Mouse (Mus musculus): ENCODE data around the gene Slc16a5. TPM values are rescaled to one million over a fixed set of nuclear protein-coding genes. Genes with fewer than 3 reads are reported as not detected.

Gene Slc16a5
- polyA plus RNA-seq, 1 experiment: 31.1 TPM

GRCm38 (mm10) chr11:115509773-115510506 lies 47.7 kb downstream of the Slc16a5 start:
- WGBS: 65% methylated on average over 6 of the region's 6 CpGs
- H3K4me1 ChIP-seq (ENCODE audit: control insufficient read depth, insufficient read depth, low read length): peaks cover 3% of the 10 kb centered on the region

GRCm38 (mm10) chr11:115510507-115510888 lies 48.2 kb downstream of the Slc16a5 start:
- WGBS: 90% methylated on average over 5 of the region's 5 CpGs

More at GRCm38 (mm10) chr11:115509773-115510506, 47.7 kb downstream of the Slc16a5 start:
- Histone ChIP-seq H3K36me3 (ENCODE audit: control insufficient read depth, insufficient read depth, low read length) (no peaks in the 10 kb centered on the region), H3K4me3 (ENCODE audit: insufficient read depth, low read depth, low read length) (no peak overlapping the region), H3K27me3 (replicated peaks; ENCODE audit: control insufficient read depth, insufficient read depth, low read length) (no peaks in the 10 kb centered on the region), H3K27ac (ENCODE audit: insufficient read depth, low read depth, low read length) (no peak overlapping the region)
- TF ChIP-seq POLR2A (IDR thresholded peaks at IDR 0.05; ENCODE audit: low read depth, low read length): no peak
- no peak for TF ChIP-seq CTCF (conservative IDR thresholded peaks at IDR 0.05; ENCODE audit: insufficient read depth, insufficient read length, low read depth, low read length)
- no peak for DNase-seq

GRCm38 (mm10) chr11:115511121-115511520 lies 48.8 kb downstream of the Slc16a5 start:
- WGBS: 100% methylated on average over 2 of the region's 2 CpGs
- H3K27ac ChIP-seq (ENCODE audit: insufficient read depth, low read depth, low read length): no peak overlapping the region

More at GRCm38 (mm10) chr11:115510507-115510888, 48.2 kb downstream of the Slc16a5 start:
- DNase-seq: no peak
- no peak overlapping the region for H3K4me3 ChIP-seq (ENCODE audit: insufficient read depth, low read depth, low read length)
- H3K27ac ChIP-seq (ENCODE audit: insufficient read depth, low read depth, low read length): no peak overlapping the region
- peaks cover 3% of the 10 kb centered on the region for H3K4me1 ChIP-seq (ENCODE audit: control insufficient read depth, insufficient read depth, low read length)
- no peaks in the 10 kb centered on the region for H3K27me3 ChIP-seq (replicated peaks; ENCODE audit: control insufficient read depth, insufficient read depth, low read length)
- H3K36me3 ChIP-seq (ENCODE audit: control insufficient read depth, insufficient read depth, low read length): no peaks in the 10 kb centered on the region
- no peak for TF ChIP-seq CTCF (conservative IDR thresholded peaks at IDR 0.05; ENCODE audit: insufficient read depth, insufficient read length, low read depth, low read length)
- TF ChIP-seq POLR2A (IDR thresholded peaks at IDR 0.05; ENCODE audit: low read depth, low read length): no peak

GRCm38 (mm10) chr11:115512004-115512403 lies 49.7 kb downstream of the Slc16a5 start:
- H3K27me3 ChIP-seq (replicated peaks; ENCODE audit: control insufficient read depth, insufficient read depth, low read length): no peaks in the 10 kb centered on the region
- no peak for DNase-seq
- no peak for TF ChIP-seq CTCF (conservative IDR thresholded peaks at IDR 0.05; ENCODE audit: insufficient read depth, insufficient read length, low read depth, low read length)
- no peak for TF ChIP-seq POLR2A (IDR thresholded peaks at IDR 0.05; ENCODE audit: low read depth, low read length)
- 46% methylated on average over 3 of the region's 3 CpGs for WGBS
- H3K4me1 ChIP-seq (ENCODE audit: control insufficient read depth, insufficient read depth, low read length): peaks cover 3% of the 10 kb centered on the region
- H3K27ac ChIP-seq (ENCODE audit: insufficient read depth, low read depth, low read length): no peak overlapping the region
- no peaks in the 10 kb centered on the region for H3K36me3 ChIP-seq (ENCODE audit: control insufficient read depth, insufficient read depth, low read length)
- H3K4me3 ChIP-seq (ENCODE audit: insufficient read depth, low read depth, low read length): no peak overlapping the region

More at GRCm38 (mm10) chr11:115511121-115511520, 48.8 kb downstream of the Slc16a5 start:
- DNase-seq: no peak
- Histone ChIP-seq H3K36me3 (ENCODE audit: control insufficient read depth, insufficient read depth, low read length) (no peaks in the 10 kb centered on the region), H3K4me1 (ENCODE audit: control insufficient read depth, insufficient read depth, low read length) (peaks cover 3% of the 10 kb centered on the region), H3K27me3 (replicated peaks; ENCODE audit: control insufficient read depth, insufficient read depth, low read length) (no peaks in the 10 kb centered on the region), H3K4me3 (ENCODE audit: insufficient read depth, low read depth, low read length) (no peak overlapping the region)
- TF ChIP-seq CTCF (conservative IDR thresholded peaks at IDR 0.05; ENCODE audit: insufficient read depth, insufficient read length, low read depth, low read length): no peak
- TF ChIP-seq POLR2A (IDR thresholded peaks at IDR 0.05; ENCODE audit: low read depth, low read length): no peak

- peak overlapping the region; percentile 84 for H3K4me3 ChIP-seq (ENCODE audit: insufficient read depth, low read depth, low read length)
- WGBS: 30% methylated on average over 8 of the region's 8 CpGs
- no peaks in the 10 kb centered on the region for H3K27me3 ChIP-seq (replicated peaks; ENCODE audit: control insufficient read depth, insufficient read depth, low read length)
- no peaks in the 10 kb centered on the region for H3K36me3 ChIP-seq (ENCODE audit: control insufficient read depth, insufficient read depth, low read length)
- TF ChIP-seq CTCF (conservative IDR thresholded peaks at IDR 0.05; ENCODE audit: insufficient read depth, insufficient read length, low read depth, low read length) (no peak), POLR2A (IDR thresholded peaks at IDR 0.05; ENCODE audit: low read depth, low read length) (no peak)
- H3K4me1 ChIP-seq (ENCODE audit: control insufficient read depth, insufficient read depth, low read length): peaks cover 3% of the 10 kb centered on the region
- no peak overlapping the region for H3K27ac ChIP-seq (ENCODE audit: insufficient read depth, low read depth, low read length)
- peak; percentile 24 for DNase-seq
Measured at GRCm38 (mm10) chr11:115512407-115513183, 50.3 kb downstream of the Slc16a5 start.

GRCm38 (mm10) chr11:115513271-115514237 lies 51.3 kb downstream of the Slc16a5 start:
- Histone ChIP-seq H3K4me3 (ENCODE audit: insufficient read depth, low read depth, low read length) (peak overlapping the region; percentile 84), H3K27me3 (replicated peaks; ENCODE audit: control insufficient read depth, insufficient read depth, low read length) (no peaks in the 10 kb centered on the region), H3K27ac (ENCODE audit: insufficient read depth, low read depth, low read length) (0 out of 2 replicates have a peak overlapping the region, but pooled peaks have one; percentile 24), H3K36me3 (ENCODE audit: control insufficient read depth, insufficient read depth, low read length) (no peaks in the 10 kb centered on the region), H3K4me1 (ENCODE audit: control insufficient read depth, insufficient read depth, low read length) (peaks cover 3% of the 10 kb centered on the region)
- under 1% methylated on average over 57 of the region's 57 CpGs for WGBS
- DNase-seq: peak; percentile 42
- TF ChIP-seq POLR2A (IDR thresholded peaks at IDR 0.05; ENCODE audit: low read depth, low read length) (no peak), CTCF (conservative IDR thresholded peaks at IDR 0.05; ENCODE audit: insufficient read depth, insufficient read length, low read depth, low read length) (no peak)
